Mouse (Mus musculus) stomach, postnatal 0 days (tissue): ENCODE data around the gene Gm42878.

ENCODE experiments used
- CTCF ChIP-seq: IDR thresholded peaks from 2 replicates; pipeline ENCODE4 v1.5.1; 2016; ENCODE audit warnings: antibody characterized with exemption, low read depth, mild to moderate bottlenecking, moderate library complexity
- EP300 ChIP-seq: optimal IDR thresholded peaks from 2 replicates; pipeline ENCODE3; 2016; ENCODE audit warnings: antibody characterized with exemption

DNA sequence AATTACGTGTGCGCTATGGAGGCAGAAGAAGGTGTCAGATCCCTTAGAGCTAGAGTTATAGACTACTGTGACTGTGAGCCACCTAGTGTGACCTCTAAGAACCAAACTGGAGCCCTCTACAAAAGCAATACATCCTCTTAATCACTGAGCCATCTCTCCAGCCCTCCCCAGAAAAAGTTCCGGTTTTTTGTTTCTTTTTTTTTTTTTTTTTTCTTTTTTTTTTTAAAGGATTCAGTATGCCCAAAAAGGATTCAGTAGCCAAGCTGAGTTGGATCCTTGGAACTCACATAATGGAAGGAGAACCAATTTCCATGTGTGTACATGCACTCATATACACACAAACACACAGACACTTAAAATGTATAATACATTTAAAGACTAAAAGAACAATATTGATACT lies 1.9 kb downstream of the Gm42878 start:
- TF ChIP-seq EP300 (no peak), CTCF (no peak)
